Mouse (Mus musculus) ES-E14 (cell line): ENCODE results near the gene Miga2.

Experiments
- CHD2 ChIP-seq: IDR thresholded peaks from 2 replicates; pipeline ENCODE4 v1.6.1; 2014; ENCODE audit warnings: mild to moderate bottlenecking, low read depth, low read length, inconsistent platforms
- ZC3H11A ChIP-seq: IDR thresholded peaks from 2 replicates; pipeline ENCODE4 v1.6.1; 2012; ENCODE audit warnings: low read depth, mild to moderate bottlenecking, inconsistent platforms, low read length, borderline replicate concordance

DNA sequence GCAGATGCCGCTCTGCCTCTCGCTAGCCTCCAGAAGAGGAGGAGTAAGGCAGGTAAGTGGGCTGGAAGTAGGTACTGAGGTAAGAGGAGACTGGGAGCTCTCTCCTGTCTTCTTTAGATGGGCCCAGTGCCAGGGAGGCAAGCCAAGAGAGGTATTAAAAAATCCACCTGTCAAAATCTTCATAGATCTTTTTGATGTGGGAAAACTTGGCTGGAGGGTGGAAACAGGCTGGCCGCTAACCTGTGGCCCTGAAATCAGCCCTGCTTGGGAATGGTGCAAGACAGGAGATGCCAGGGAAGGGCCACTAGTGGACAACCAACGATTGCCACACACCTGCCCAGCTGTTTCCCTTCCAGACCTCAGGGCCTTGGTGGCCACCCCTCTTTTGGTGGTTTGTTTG lies 50.1 kb downstream of the Miga2 start:
- TF ChIP-seq CHD2 (no peak), ZC3H11A (no peak)
